Mouse (Mus musculus): ENCODE data around the gene C8g. TPM values are rescaled to one million over a fixed set of nuclear protein-coding genes. Genes with fewer than 3 reads are reported as not detected.

The C8g gene
- polyA plus RNA-seq (2015; fragmentation: Nextera tagmentation; extraction: Ambion mirVana) = 5.8 and 6.2 TPM in 2 replicates

GRCm38 (mm10) chr2:25501593-25502486 lies at the start of gene C8g:
Gene C8g, minus strand, starts transcription at chr2:25501719.
- peak within 1 kb of the TSS; percentile 94 for H3K4me2 ChIP-seq
- H3K27ac ChIP-seq = peak within 1 kb of the TSS; percentile 57; the same call in 1 of the 2 replicates
- H3K4me1 ChIP-seq = peaks cover 21% of the 10 kb centered on the region
- peak within 1 kb of the TSS; percentile 91 for H3K9ac ChIP-seq
- ATAC-seq (ENCODE audit: insufficient number of reproducible peaks, insufficient read depth, low FRiP score, low TSS enrichment, low read depth) = no peak
- H3K36me3 ChIP-seq = peaks cover 36% of the 10 kb centered on the region
- H3K9me3 ChIP-seq = no peaks in the 10 kb centered on the region
- no peaks in the 10 kb centered on the region for H3K27me3 ChIP-seq
- 75% methylated on average over 20 of the region's 20 CpGs for WGBS
- H3K4me3 ChIP-seq = peak within 1 kb of the TSS; percentile 87

- ATAC-seq (ENCODE audit: insufficient number of reproducible peaks, insufficient read depth, low FRiP score, low TSS enrichment, low read depth) = no peak
- 34% methylated on average over 5 of the region's 5 CpGs for WGBS
- Histone ChIP-seq H3K27me3 (no peaks in the 10 kb centered on the region), H3K36me3 (no peaks in the 10 kb centered on the region), H3K4me1 (no peaks in the 10 kb centered on the region; the same call in 1 of the 2 replicates), H3K4me2 (no peak overlapping the region), H3K27ac (no peak overlapping the region), H3K4me3 (no peak overlapping the region), H3K9ac (no peak overlapping the region), H3K9me3 (no peaks in the 10 kb centered on the region)
Measured at GRCm38 (mm10) chr2:25551186-25551585, 49.7 kb upstream of the C8g start.

- WGBS = 64% methylated on average over 9 of the region's 9 CpGs
- H3K27ac ChIP-seq = no peak overlapping the region
- no peak overlapping the region for H3K9ac ChIP-seq
- H3K36me3 ChIP-seq = no peaks in the 10 kb centered on the region
- no peaks in the 10 kb centered on the region for H3K9me3 ChIP-seq
- H3K27me3 ChIP-seq = no peaks in the 10 kb centered on the region
- no peak overlapping the region for H3K4me2 ChIP-seq
- no peak overlapping the region for H3K4me3 ChIP-seq
- no peak for ATAC-seq (ENCODE audit: insufficient number of reproducible peaks, insufficient read depth, low FRiP score, low TSS enrichment, low read depth)
- H3K4me1 ChIP-seq = peaks cover 9% of the 10 kb centered on the region
Measured at GRCm38 (mm10) chr2:25549021-25549991, 47.8 kb upstream of the C8g start.

- no peaks in the 10 kb centered on the region for H3K9me3 ChIP-seq
- ATAC-seq (ENCODE audit: insufficient number of reproducible peaks, insufficient read depth, low FRiP score, low TSS enrichment, low read depth) = peak; percentile 99
- H3K27me3 ChIP-seq = no peaks in the 10 kb centered on the region
- H3K9ac ChIP-seq = peak within 1 kb of the TSS; percentile 83
- H3K27ac ChIP-seq = peak within 1 kb of the TSS; percentile 72
- 3% methylated on average over 48 of the region's 48 CpGs for WGBS
- peaks cover 9% of the 10 kb centered on the region for H3K4me1 ChIP-seq
- H3K4me2 ChIP-seq = peak within 1 kb of the TSS; percentile 77
- peak within 1 kb of the TSS; percentile 73 for H3K4me3 ChIP-seq
- no peaks in the 10 kb centered on the region for H3K36me3 ChIP-seq
Measured at GRCm38 (mm10) chr2:25546811-25547491, 45.4 kb upstream of the C8g start, which contains the start of gene Traf2. Gene Traf2, minus strand, starts transcription at chr2:25546940.

GRCm38 (mm10) chr2:25545996-25546810 lies 44.7 kb upstream of the C8g start:
- H3K9me3 ChIP-seq = no peaks in the 10 kb centered on the region
- peaks cover 9% of the 10 kb centered on the region for H3K4me1 ChIP-seq
- peak; percentile 68 for ATAC-seq (ENCODE audit: insufficient number of reproducible peaks, insufficient read depth, low FRiP score, low TSS enrichment, low read depth)
- peak overlapping the region; percentile 72; the same call in 1 of the 2 replicates for H3K27ac ChIP-seq
- peak overlapping the region; percentile 73 for H3K4me3 ChIP-seq
- H3K36me3 ChIP-seq = no peaks in the 10 kb centered on the region
- H3K9ac ChIP-seq = peak overlapping the region; percentile 83
- 7% methylated on average over 42 of the region's 43 CpGs for WGBS
- H3K27me3 ChIP-seq = no peaks in the 10 kb centered on the region
- peak overlapping the region; percentile 77 for H3K4me2 ChIP-seq

GRCm38 (mm10) chr2:25541644-25542367 lies 40.3 kb upstream of the C8g start:
- no peak overlapping the region for H3K9ac ChIP-seq
- H3K4me1 ChIP-seq = peaks cover 9% of the 10 kb centered on the region
- no peak for ATAC-seq (ENCODE audit: insufficient number of reproducible peaks, insufficient read depth, low FRiP score, low TSS enrichment, low read depth)

GRCm38 (mm10) chr2:25540541-25540948 lies 39.0 kb upstream of the C8g start:
- Histone ChIP-seq H3K4me2 (no peak overlapping the region), H3K4me3 (no peak overlapping the region), H3K36me3 (peaks cover 33% of the 10 kb centered on the region), H3K9me3 (no peaks in the 10 kb centered on the region), H3K27ac (no peak overlapping the region), H3K4me1 (peaks cover 3% of the 10 kb centered on the region; the same call in 1 of the 2 replicates), H3K27me3 (no peaks in the 10 kb centered on the region), H3K9ac (no peak overlapping the region)
- WGBS = 96% methylated on average over 4 of the region's 4 CpGs
- no peak for ATAC-seq (ENCODE audit: insufficient number of reproducible peaks, insufficient read depth, low FRiP score, low TSS enrichment, low read depth)

More at GRCm38 (mm10) chr2:25541644-25542367, 40.3 kb upstream of the C8g start:
- WGBS = 80% methylated on average over 10 of the region's 10 CpGs
- Histone ChIP-seq H3K9me3 (no peaks in the 10 kb centered on the region), H3K4me3 (no peak overlapping the region), H3K36me3 (peaks cover 20% of the 10 kb centered on the region), H3K27me3 (no peaks in the 10 kb centered on the region), H3K4me2 (no peak overlapping the region), H3K27ac (no peak overlapping the region)

GRCm38 (mm10) chr2:25536531-25536930 lies 35.0 kb upstream of the C8g start:
- no peak for ATAC-seq (ENCODE audit: insufficient number of reproducible peaks, insufficient read depth, low FRiP score, low TSS enrichment, low read depth)
- 95% methylated on average over 8 of the region's 8 CpGs for WGBS
- Histone ChIP-seq H3K4me1 (no peaks in the 10 kb centered on the region), H3K4me3 (no peak overlapping the region), H3K4me2 (no peak overlapping the region), H3K9me3 (no peaks in the 10 kb centered on the region), H3K27ac (no peak overlapping the region), H3K27me3 (no peaks in the 10 kb centered on the region), H3K36me3 (peaks cover 64% of the 10 kb centered on the region), H3K9ac (no peak overlapping the region)

GRCm38 (mm10) chr2:25534866-25535182 lies 33.3 kb upstream of the C8g start:
- no peaks in the 10 kb centered on the region for H3K4me1 ChIP-seq
- H3K9me3 ChIP-seq = no peaks in the 10 kb centered on the region
- H3K4me3 ChIP-seq = no peak overlapping the region
- 89% methylated on average over 2 of the region's 2 CpGs for WGBS
- H3K27me3 ChIP-seq = no peaks in the 10 kb centered on the region
- no peak for ATAC-seq (ENCODE audit: insufficient number of reproducible peaks, insufficient read depth, low FRiP score, low TSS enrichment, low read depth)
- H3K9ac ChIP-seq = no peak overlapping the region
- no peak overlapping the region for H3K27ac ChIP-seq
- H3K4me2 ChIP-seq = no peak overlapping the region
- peaks cover 81% of the 10 kb centered on the region for H3K36me3 ChIP-seq
